Mouse (Mus musculus) lung, postnatal 0 days (tissue): ENCODE data around the gene AY761185. TPM values are rescaled to one million over a fixed set of nuclear protein-coding genes. Genes with fewer than 3 reads are reported as not detected.
"Not testable (repeated sequence)": the region's sequence is repeated elsewhere in the genome, so short reads cannot be mapped to it uniquely, and the experiment has no call there.

ENCODE experiments used
- ATAC-seq: fragments of 200-750 bp; cut with Nextera tagmentation; 2 replicates; pipeline ENCODE4 v1.8.0; 2017; ENCODE audit warnings: moderate library complexity
- DNase-seq: peaks from one replicate; pipeline ENCODE4 v3.0.0-alpha.2; 2016; ENCODE audit warnings: low spot score
- H3K27ac ChIP-seq: fragments of 300-500 bp; sonication (generic); 2 replicates; pipeline ENCODE4 v1.5.1; 2014; ENCODE audit warnings: antibody characterized with exemption, mild to moderate bottlenecking, low read length, mixed read lengths
- H3K27me3 ChIP-seq: fragments of 300-500 bp; sonication (generic); replicated peaks from 2 replicates; pipeline ENCODE4 v1.6.1; 2014; ENCODE audit warnings: low read length, mixed read lengths; ENCODE audit not compliant: insufficient read depth
- H3K36me3 ChIP-seq: fragments of 300-500 bp; sonication (generic); 2 replicates; pipeline ENCODE4 v1.6.1; 2014; ENCODE audit warnings: low read length, mixed read lengths; ENCODE audit not compliant: insufficient read depth
- H3K4me1 ChIP-seq: fragments of 300-500 bp; sonication (generic); 2 replicates; pipeline ENCODE4 v1.6.1; 2014; ENCODE audit warnings: antibody characterized with exemption, low read depth, low read length, mixed read lengths; ENCODE audit not compliant: insufficient read depth
- H3K4me2 ChIP-seq: fragments of 300-500 bp; sonication (generic); replicated peaks from 2 replicates; pipeline ENCODE4 v1.6.1; 2014; ENCODE audit warnings: low read depth, mild to moderate bottlenecking, low read length, moderate library complexity, mixed read lengths
- H3K4me3 ChIP-seq: fragments of 300-500 bp; sonication (generic); 2 replicates; pipeline ENCODE4 v1.5.1; 2014; ENCODE audit warnings: low read depth, low read length
- H3K9ac ChIP-seq: fragments of 300-500 bp; sonication (generic); replicated peaks from 2 replicates; pipeline ENCODE4 v1.6.1; 2014; ENCODE audit warnings: low read depth, mild to moderate bottlenecking
- H3K9me3 ChIP-seq: fragments of 300-500 bp; sonication (generic); 2 replicates; pipeline ENCODE4 v1.6.1; 2016; ENCODE audit warnings: low read length, mixed read lengths
- CTCF ChIP-seq: IDR thresholded peaks from 2 replicates; pipeline ENCODE4 v1.5.1; 2016; ENCODE audit warnings: antibody characterized with exemption, mild to moderate bottlenecking
- EP300 ChIP-seq: IDR thresholded peaks from 2 replicates; pipeline ENCODE4 v1.6.1; 2016; ENCODE audit warnings: antibody characterized with exemption, mild to moderate bottlenecking, control low read depth
- WGBS: fragments of 180-500 bp; shearing (Covaris S2); extraction: QIAGEN DNeasy Blood & Tissue Kit; methylation state at CpG from one replicate; pipeline ENCODE4 v1.1.7; 2014; 5-methylcytosine and 5-hydroxymethylcytosine counted together
- polyA plus RNA-seq: library from polyadenylated mRNA; unstranded; fragments of >200 nt; fragmentation: Nextera tagmentation; extraction: Ambion mirVana; gene quantifications from 2 replicates; pipeline ENCODE4 v1.2.1, GENCODE M21; 2015

AY761185 gene
- polyA plus RNA-seq = not detected in 2 replicates

DNA sequence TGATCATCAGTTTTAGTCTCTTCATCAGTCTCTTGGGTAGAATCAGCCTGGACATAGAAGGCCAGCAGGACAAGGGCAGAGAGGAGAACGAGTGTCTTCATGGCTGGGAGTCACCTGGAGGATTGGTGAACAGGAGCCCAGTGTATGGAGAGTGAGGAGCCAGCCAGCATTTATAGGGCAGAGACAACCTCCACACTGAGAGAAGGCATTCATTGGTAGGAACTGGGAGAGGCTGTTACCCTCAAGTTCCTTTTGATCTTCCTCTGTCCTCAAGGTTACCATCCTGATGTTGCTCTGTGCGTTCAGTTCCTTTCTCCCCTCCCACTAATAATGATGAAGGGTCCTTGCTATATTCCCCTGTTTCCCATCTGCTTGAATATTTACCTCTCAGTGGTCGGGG lies at the start of gene AY761185:
AY761185 (minus strand) TSS at position 101 of the 400 bp plus-strand sequence.
- Histone ChIP-seq H3K9me3 (no peaks in the 10 kb centered on the region), H3K4me2 (no peak within 1 kb of the TSS), H3K36me3 (no peaks in the 10 kb centered on the region), H3K4me3 (no peak within 1 kb of the TSS), H3K4me1 (no peaks in the 10 kb centered on the region), H3K27ac (no peak within 1 kb of the TSS), H3K27me3 (no peaks in the 10 kb centered on the region), H3K9ac (no peak within 1 kb of the TSS)
- TF ChIP-seq EP300 (no peak), CTCF (no peak)
- 60% methylated on average over 3 of the region's 3 CpGs for WGBS
- DNase-seq (no peak), ATAC-seq (no peak)

- not testable (repeated sequence) for ATAC-seq, H3K9me3 ChIP-seq
Observed at GRCm38 (mm10) chr8:20994042-20994441, 49.5 kb upstream of the AY761185 start.

GRCm38 (mm10) chr8:20979846-20980245 lies 35.3 kb upstream of the AY761185 start:
- no peaks in the 10 kb centered on the region for H3K4me1 ChIP-seq
- no peak for TF ChIP-seq EP300
- TF ChIP-seq CTCF = no peak
- ATAC-seq (no peak), DNase-seq (no peak)
- H3K27ac ChIP-seq = no peak overlapping the region
- no peaks in the 10 kb centered on the region for H3K27me3 ChIP-seq
- no peaks in the 10 kb centered on the region for H3K9me3 ChIP-seq
- H3K36me3 ChIP-seq = no peaks in the 10 kb centered on the region
- no peak overlapping the region for H3K4me3 ChIP-seq
- 15% methylated on average over 1 of the region's 1 CpGs for WGBS
- H3K9ac ChIP-seq = no peak overlapping the region
- no peak overlapping the region for H3K4me2 ChIP-seq

More at GRCm38 (mm10) chr8:20994042-20994441, 49.5 kb upstream of the AY761185 start:
- H3K4me1 ChIP-seq, H3K36me3 ChIP-seq, H3K27ac ChIP-seq, H3K4me2 ChIP-seq, H3K4me3 ChIP-seq, H3K27me3 ChIP-seq, H3K9ac ChIP-seq, DNase-seq: not testable (repeated sequence)

- DNase-seq = no peak
- no peak overlapping the region for H3K4me3 ChIP-seq
- H3K4me1 ChIP-seq = no peaks in the 10 kb centered on the region
- no peak for TF ChIP-seq EP300
- no peak for TF ChIP-seq CTCF
- no peak overlapping the region for H3K27ac ChIP-seq
- WGBS = 70% methylated on average over 2 of the region's 2 CpGs
- H3K36me3 ChIP-seq = no peaks in the 10 kb centered on the region
- H3K27me3 ChIP-seq = no peaks in the 10 kb centered on the region
- no peak overlapping the region for H3K4me2 ChIP-seq
- H3K9ac ChIP-seq = no peak overlapping the region
- no peak for ATAC-seq
- H3K9me3 ChIP-seq = no peaks in the 10 kb centered on the region
Observed at GRCm38 (mm10) chr8:20964531-20964930, 20.0 kb upstream of the AY761185 start.

DNA sequence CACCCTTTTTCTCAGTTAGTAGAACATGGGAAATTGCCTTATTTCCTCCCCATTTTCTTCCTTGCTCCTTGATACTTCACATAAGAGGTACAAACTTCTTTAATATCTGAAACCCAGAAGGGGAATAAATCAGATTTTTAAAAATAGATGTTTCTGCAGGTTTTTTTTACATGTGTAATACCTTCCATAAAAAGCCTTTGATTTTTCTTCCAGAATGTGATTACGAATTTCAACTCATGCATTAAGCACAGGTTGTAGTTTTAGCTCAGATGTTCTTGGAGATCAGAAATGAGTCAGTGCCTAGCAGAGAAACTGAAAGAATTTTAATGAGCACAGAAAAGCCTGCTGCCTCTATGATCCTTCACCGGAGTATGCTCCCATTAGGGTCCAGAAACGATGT lies 22.5 kb downstream of the AY761185 start, which contains the start of gene Gm6040:
Gm6040 (minus strand) TSS at position 101 of the 400 bp plus-strand sequence.
- Histone ChIP-seq H3K27ac (no peak within 1 kb of the TSS), H3K9me3 (no peaks in the 10 kb centered on the region), H3K4me2 (no peak within 1 kb of the TSS), H3K4me1 (no peaks in the 10 kb centered on the region), H3K4me3 (no peak within 1 kb of the TSS), H3K27me3 (no peaks in the 10 kb centered on the region), H3K9ac (no peak within 1 kb of the TSS), H3K36me3 (no peaks in the 10 kb centered on the region)
- ATAC-seq (no peak), DNase-seq (no peak)
- TF ChIP-seq CTCF (no peak), EP300 (no peak)
- 67% methylated on average over 3 of the region's 3 CpGs for WGBS

DNA sequence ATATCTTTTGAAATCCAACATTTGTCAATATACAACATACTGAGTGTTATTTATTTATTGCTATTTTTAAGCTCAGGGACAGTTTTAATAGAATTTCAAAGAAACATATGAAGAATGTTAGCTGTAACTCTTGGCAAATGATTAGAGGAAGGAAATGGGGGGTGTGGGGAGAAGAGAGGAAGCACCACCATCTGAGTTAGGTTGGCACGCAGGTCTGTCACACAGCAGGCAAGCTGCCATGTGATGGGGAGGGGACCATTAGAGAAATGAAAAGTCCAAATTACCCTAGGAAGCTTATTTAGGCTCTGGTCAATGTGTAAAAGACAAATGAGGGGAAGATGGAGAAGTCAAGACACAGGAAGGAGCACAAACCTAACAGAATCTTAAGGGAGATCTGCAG lies 32.2 kb downstream of the AY761185 start:
- H3K4me1 ChIP-seq = no peaks in the 10 kb centered on the region
- WGBS = 78% methylated on average over 1 of the region's 1 CpGs
- DNase-seq (no peak), ATAC-seq (no peak)
- no peak overlapping the region for H3K27ac ChIP-seq
- H3K9ac ChIP-seq = no peak overlapping the region
- no peak overlapping the region for H3K4me2 ChIP-seq
- TF ChIP-seq EP300 (no peak), CTCF (no peak)
- no peak overlapping the region for H3K4me3 ChIP-seq
- no peaks in the 10 kb centered on the region for H3K36me3 ChIP-seq
- no peaks in the 10 kb centered on the region for H3K9me3 ChIP-seq
- H3K27me3 ChIP-seq = no peaks in the 10 kb centered on the region

GRCm38 (mm10) chr8:20908256-20908655 lies 36.3 kb downstream of the AY761185 start:
- H3K4me3 ChIP-seq = no peak overlapping the region

More at GRCm38 (mm10) chr8:20908256-20908655, 36.3 kb downstream of the AY761185 start:
- ATAC-seq = no peak
- Histone ChIP-seq H3K9ac (no peak overlapping the region), H3K36me3 (no peaks in the 10 kb centered on the region), H3K27me3 (no peaks in the 10 kb centered on the region), H3K27ac (no peak overlapping the region), H3K4me1 (no peaks in the 10 kb centered on the region), H3K4me2 (no peak overlapping the region), H3K9me3 (no peaks in the 10 kb centered on the region)
- TF ChIP-seq EP300 (no peak), CTCF (no peak)
- no peak for DNase-seq
- 45% methylated on average over 2 of the region's 2 CpGs for WGBS
